Mouse (Mus musculus) forebrain, embryonic 13.5 days (tissue): ENCODE results near the gene Pga5. TPM values are rescaled to one million over a fixed set of nuclear protein-coding genes. Genes with fewer than 3 reads are reported as not detected.

Experiments
- ATAC-seq: fragments of 200-750 bp; cut with Nextera tagmentation; 2 replicates; pipeline ENCODE4 v1.8.0; 2017
- H3K27ac ChIP-seq: fragments of 300-500 bp; sonication (generic); 2 replicates; pipeline ENCODE4 v1.5.1; 2015; ENCODE audit warnings: inconsistent platforms, mild to moderate bottlenecking, moderate library complexity
- H3K27me3 ChIP-seq: fragments of 300-500 bp; sonication (generic); 2 replicates; pipeline ENCODE4 v1.6.1; 2015; ENCODE audit warnings: mild to moderate bottlenecking, inconsistent platforms
- H3K36me3 ChIP-seq: fragments of 300-500 bp; sonication (generic); 2 replicates; pipeline ENCODE4 v1.6.1; 2015; ENCODE audit warnings: mild to moderate bottlenecking, inconsistent platforms; ENCODE audit not compliant: poor library complexity, severe bottlenecking
- H3K4me1 ChIP-seq: fragments of 300-500 bp; sonication (generic); 2 replicates; pipeline ENCODE4 v1.6.1; 2015; ENCODE audit warnings: inconsistent platforms
- H3K4me2 ChIP-seq: fragments of 300-500 bp; sonication (generic); 2 replicates; pipeline ENCODE4 v1.6.1; 2015; ENCODE audit warnings: inconsistent platforms, mild to moderate bottlenecking, moderate library complexity
- H3K4me3 ChIP-seq: fragments of 300-500 bp; sonication (generic); 2 replicates; pipeline ENCODE4 v1.5.1; 2015; ENCODE audit warnings: mild to moderate bottlenecking, inconsistent platforms
- H3K9ac ChIP-seq: fragments of 300-500 bp; sonication (generic); 2 replicates; pipeline ENCODE4 v1.6.1; 2015; ENCODE audit warnings: mild to moderate bottlenecking, inconsistent platforms
- H3K9me3 ChIP-seq: fragments of 300-500 bp; sonication (generic); replicated peaks from 2 replicates; pipeline ENCODE4 v1.6.1; 2016; ENCODE audit warnings: inconsistent platforms
- WGBS: fragments of 180-500 bp; shearing (Covaris S2); methylation state at CpG from one replicate; pipeline ENCODE4 v1.1.7; 2015; 5-methylcytosine and 5-hydroxymethylcytosine counted together
- polyA plus RNA-seq: library from polyadenylated mRNA; unstranded; fragments of >200 nt; fragmentation: Nextera tagmentation; extraction: Ambion mirVana; gene quantifications from 2 replicates; pipeline ENCODE4 v1.2.1, GENCODE M21; 2015

The Pga5 gene
- polyA plus RNA-seq: not detected in 2 replicates

- Histone ChIP-seq H3K27ac (0 out of 2 replicates have a peak within 1 kb of the TSS, but pooled peaks have one; percentile 7), H3K9me3 (no peaks in the 10 kb centered on the region), H3K27me3 (no peaks in the 10 kb centered on the region), H3K4me3 (no peak within 1 kb of the TSS), H3K9ac (no peak within 1 kb of the TSS), H3K4me2 (no peak within 1 kb of the TSS), H3K4me1 (no peaks in the 10 kb centered on the region; the same call in 1 of the 2 replicates), H3K36me3 (no peaks in the 10 kb centered on the region)
- ATAC-seq: peak; percentile 75
- 46% methylated on average over 6 of the region's 6 CpGs for WGBS
Measured at GRCm38 (mm10) chr19:10677915-10678771, at the start of gene Pga5. TSS of gene Pga5 (minus strand) at chr19:10678071.

GRCm38 (mm10) chr19:10724629-10725363, 46.9 kb upstream of the Pga5 start:
- H3K4me1 ChIP-seq: peaks cover 21% of the 10 kb centered on the region
- H3K27me3 ChIP-seq: no peaks in the 10 kb centered on the region
- H3K36me3 ChIP-seq: no peaks in the 10 kb centered on the region
- ATAC-seq: no peak
- H3K9ac ChIP-seq: no peak overlapping the region
- H3K9me3 ChIP-seq: no peaks in the 10 kb centered on the region
- no peak overlapping the region for H3K27ac ChIP-seq
- H3K4me2 ChIP-seq: no peak overlapping the region
- WGBS: 79% methylated on average over 13 of the region's 13 CpGs
- no peak overlapping the region for H3K4me3 ChIP-seq

- Histone ChIP-seq H3K27ac (no peak overlapping the region), H3K27me3 (no peaks in the 10 kb centered on the region), H3K9ac (no peak overlapping the region), H3K4me2 (no peak overlapping the region), H3K4me3 (no peak overlapping the region), H3K36me3 (no peaks in the 10 kb centered on the region), H3K9me3 (no peaks in the 10 kb centered on the region), H3K4me1 (peaks cover 26% of the 10 kb centered on the region)
- 34% methylated on average over 5 of the region's 5 CpGs for WGBS
- ATAC-seq: peak; percentile 9; the same call in 1 of the 2 replicates
Measured at GRCm38 (mm10) chr19:10723649-10724048, 45.8 kb upstream of the Pga5 start.

GRCm38 (mm10) chr19:10723084-10723483, 45.2 kb upstream of the Pga5 start:
- Histone ChIP-seq H3K4me1 (peaks cover 26% of the 10 kb centered on the region), H3K27me3 (no peaks in the 10 kb centered on the region), H3K4me3 (no peak overlapping the region), H3K36me3 (no peaks in the 10 kb centered on the region), H3K9ac (no peak overlapping the region), H3K4me2 (no peak overlapping the region), H3K27ac (no peak overlapping the region), H3K9me3 (no peaks in the 10 kb centered on the region)
- no peak for ATAC-seq
- 24% methylated on average over 13 of the region's 13 CpGs for WGBS

DNA sequence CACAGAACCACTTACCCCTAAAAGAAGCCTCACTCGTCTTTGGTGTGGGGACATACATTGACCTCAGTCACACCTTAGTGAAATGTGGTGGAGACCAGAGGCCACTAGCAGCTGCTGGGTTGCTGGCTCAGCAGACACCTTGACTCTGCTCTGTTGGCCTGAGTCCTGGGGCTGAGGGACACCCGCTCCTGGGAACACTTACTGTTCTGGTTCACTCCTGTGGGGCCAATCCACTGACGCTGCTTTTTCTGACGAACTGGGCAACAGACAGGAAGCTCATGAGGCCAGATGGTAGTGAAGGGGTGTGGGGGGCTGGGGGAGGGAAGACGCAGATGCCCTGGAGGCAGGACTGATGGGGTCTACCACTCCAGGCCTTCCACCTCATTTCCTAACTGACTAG, 43.2 kb upstream of the Pga5 start:
- no peak overlapping the region for H3K4me3 ChIP-seq
- ATAC-seq: no peak
- no peaks in the 10 kb centered on the region for H3K9me3 ChIP-seq
- no peak overlapping the region for H3K9ac ChIP-seq
- H3K36me3 ChIP-seq: no peaks in the 10 kb centered on the region
- no peaks in the 10 kb centered on the region for H3K27me3 ChIP-seq
- WGBS: 72% methylated on average over 5 of the region's 5 CpGs
- no peak overlapping the region for H3K27ac ChIP-seq
- H3K4me2 ChIP-seq: no peak overlapping the region
- H3K4me1 ChIP-seq: peaks cover 26% of the 10 kb centered on the region

- Histone ChIP-seq H3K4me3 (no peak overlapping the region), H3K9me3 (no peaks in the 10 kb centered on the region), H3K4me1 (peaks cover 26% of the 10 kb centered on the region), H3K36me3 (no peaks in the 10 kb centered on the region), H3K9ac (no peak overlapping the region), H3K4me2 (no peak overlapping the region), H3K27me3 (no peaks in the 10 kb centered on the region), H3K27ac (peak overlapping the region; percentile 49; the same call in 1 of the 2 replicates)
- WGBS: 30% methylated on average over 3 of the region's 3 CpGs
- ATAC-seq: no peak
Measured at GRCm38 (mm10) chr19:10720524-10720923, 42.7 kb upstream of the Pga5 start.

GRCm38 (mm10) chr19:10719751-10720150, 41.9 kb upstream of the Pga5 start:
- H3K9me3 ChIP-seq: no peaks in the 10 kb centered on the region
- WGBS: 24% methylated on average over 2 of the region's 2 CpGs
- H3K36me3 ChIP-seq: no peaks in the 10 kb centered on the region
- no peak overlapping the region for H3K4me3 ChIP-seq
- H3K4me2 ChIP-seq: no peak overlapping the region
- ATAC-seq: peak; percentile 46; the same call in 1 of the 2 replicates
- no peak overlapping the region for H3K9ac ChIP-seq
- H3K4me1 ChIP-seq: peaks cover 26% of the 10 kb centered on the region
- H3K27ac ChIP-seq: 0 out of 2 replicates have a peak overlapping the region, but pooled peaks have one; percentile 1
- H3K27me3 ChIP-seq: no peaks in the 10 kb centered on the region

DNA sequence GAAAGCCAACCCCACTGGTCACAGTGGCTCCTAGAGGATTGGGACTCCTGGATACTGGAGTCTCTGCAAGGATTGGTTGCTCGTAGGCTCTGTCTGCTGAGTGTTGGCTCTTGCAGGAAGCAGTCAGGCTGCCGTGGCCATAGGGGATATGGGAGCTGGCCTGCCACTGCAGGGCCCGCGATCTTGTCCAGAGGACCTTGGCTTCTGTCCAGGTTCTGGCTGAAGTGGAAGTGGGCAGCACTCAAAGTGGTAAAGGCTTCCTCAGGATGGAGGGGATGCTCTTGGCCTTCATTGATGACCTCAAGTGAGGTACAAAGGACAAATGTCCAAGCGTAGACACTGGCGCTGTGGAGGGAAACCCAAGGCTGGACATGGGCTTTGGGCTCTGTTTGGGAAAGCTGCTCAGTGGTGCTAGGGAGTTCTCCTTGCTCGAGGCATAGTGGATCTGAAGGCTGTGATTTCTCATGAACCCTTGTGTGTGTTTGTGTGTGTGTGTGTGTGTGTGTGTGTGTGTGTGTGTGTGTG, 40.4 kb upstream of the Pga5 start:
- Histone ChIP-seq H3K9me3 (no peaks in the 10 kb centered on the region), H3K36me3 (peaks cover 12% of the 10 kb centered on the region), H3K9ac (no peak overlapping the region), H3K4me3 (no peak overlapping the region), H3K4me2 (no peak overlapping the region), H3K4me1 (peaks cover 28% of the 10 kb centered on the region), H3K27me3 (no peaks in the 10 kb centered on the region), H3K27ac (no peak overlapping the region)
- WGBS: 86% methylated on average over 7 of the region's 7 CpGs
- no peak for ATAC-seq

DNA sequence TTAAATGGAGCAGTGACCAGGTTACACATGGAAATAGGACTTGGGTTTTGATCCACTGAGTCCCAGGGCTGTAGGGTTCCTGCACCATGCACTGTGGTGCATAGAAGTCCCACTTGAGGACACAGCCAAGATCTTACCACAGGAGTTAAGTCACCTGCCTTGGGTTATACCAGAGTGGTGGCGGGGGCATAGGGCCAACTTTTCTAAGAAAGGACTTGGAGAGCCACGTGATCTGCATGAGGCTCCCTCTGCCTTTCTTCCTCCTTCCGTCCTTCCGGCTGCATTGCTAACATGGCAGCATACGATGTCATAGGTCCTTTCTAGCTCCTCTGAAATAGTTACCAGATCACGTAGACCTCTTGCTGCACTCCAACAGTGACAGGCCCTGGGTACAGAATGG, 37.6 kb upstream of the Pga5 start:
- no peak overlapping the region for H3K9ac ChIP-seq
- no peaks in the 10 kb centered on the region for H3K27me3 ChIP-seq
- 92% methylated on average over 6 of the region's 6 CpGs for WGBS
- peaks cover 24% of the 10 kb centered on the region for H3K4me1 ChIP-seq
- peaks cover 39% of the 10 kb centered on the region for H3K36me3 ChIP-seq
- H3K27ac ChIP-seq: 0 out of 2 replicates have a peak overlapping the region, but pooled peaks have one; percentile 14
- H3K4me3 ChIP-seq: no peak overlapping the region
- ATAC-seq: no peak
- no peaks in the 10 kb centered on the region for H3K9me3 ChIP-seq
- no peak overlapping the region for H3K4me2 ChIP-seq

DNA sequence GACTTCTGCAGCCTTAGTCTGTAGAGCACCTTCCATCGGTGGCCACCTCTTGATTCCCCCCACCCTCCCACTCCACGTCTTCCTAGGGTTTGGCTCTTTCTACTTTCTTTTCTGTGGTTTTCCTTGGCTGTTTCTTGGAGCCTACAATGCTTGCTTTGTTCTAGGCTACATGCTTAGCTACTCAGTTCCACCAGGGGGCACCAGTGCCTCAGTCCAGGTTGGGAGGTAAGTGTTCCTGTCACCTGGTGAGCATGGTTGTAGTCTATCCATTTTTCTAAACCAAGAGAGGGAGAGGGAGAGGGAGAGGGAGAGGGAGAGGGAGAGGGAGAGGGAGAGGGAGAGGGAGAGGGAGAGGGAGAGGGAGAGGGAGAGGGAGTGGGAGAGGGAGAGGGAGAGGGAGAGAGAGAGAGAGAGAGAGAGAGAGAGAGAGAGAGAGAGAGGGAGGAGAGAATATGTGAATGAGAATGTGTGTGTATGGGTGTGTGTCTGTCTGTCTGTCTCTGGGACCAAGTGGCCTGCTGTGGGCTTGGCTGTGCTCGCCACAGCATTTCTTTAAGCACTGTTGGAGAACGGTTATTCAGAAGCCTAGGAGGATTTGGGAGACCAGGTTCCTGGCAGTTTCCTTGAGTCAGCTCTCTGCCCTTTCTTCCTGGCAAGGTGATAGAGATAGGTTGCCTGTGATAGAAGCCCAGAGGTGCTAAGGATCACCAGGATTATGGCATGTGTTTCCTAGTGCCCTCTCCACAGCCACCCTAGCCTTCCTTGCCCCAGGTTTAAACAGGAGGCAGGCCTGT, 37.0 kb upstream of the Pga5 start:
- H3K9me3 ChIP-seq: no peaks in the 10 kb centered on the region
- H3K4me2 ChIP-seq: no peak overlapping the region
- H3K27me3 ChIP-seq: no peaks in the 10 kb centered on the region
- no peak overlapping the region for H3K9ac ChIP-seq
- H3K4me1 ChIP-seq: peaks cover 25% of the 10 kb centered on the region
- ATAC-seq: no peak
- H3K36me3 ChIP-seq: peaks cover 39% of the 10 kb centered on the region
- WGBS: 36% methylated on average over 4 of the region's 4 CpGs
- no peak overlapping the region for H3K4me3 ChIP-seq
- H3K27ac ChIP-seq: peak overlapping the region; percentile 59

GRCm38 (mm10) chr19:10714168-10714567, 36.3 kb upstream of the Pga5 start:
- no peak for ATAC-seq
- whole genome bisulfite sequencing: 85% methylated on average over 6 of the region's 6 CpGs
- H3K27ac ChIP-seq: peak overlapping the region; percentile 59

More at GRCm38 (mm10) chr19:10714168-10714567, 36.3 kb upstream of the Pga5 start:
- Histone ChIP-seq H3K9ac (no peak overlapping the region), H3K27me3 (no peaks in the 10 kb centered on the region), H3K9me3 (no peaks in the 10 kb centered on the region), H3K4me1 (peaks cover 27% of the 10 kb centered on the region), H3K4me2 (no peak overlapping the region), H3K4me3 (no peak overlapping the region), H3K36me3 (peaks cover 39% of the 10 kb centered on the region)
